Mouse (Mus musculus): ENCODE measurements around the gene Mgat4a.

GRCm38 (mm10) chr1:37474634-37475190, 66.1 kb downstream of the Mgat4a start:
- no peak for TF ChIP-seq CTCF (IDR thresholded peaks at IDR 0.05 in 2 of 3, conservative IDR thresholded peaks at IDR 0.05 in 1 of 3; ENCODE audit: control insufficient read depth in 1 of 3, insufficient read depth in 1 of 3, low read depth in 2 of 3, low read length in 3 of 3, poor library complexity in 1 of 3, severe bottlenecking in 1 of 3)
- peak in 1 of 2 experiments; percentile 46; a peak in 1 of 4 replicates for TF ChIP-seq EP300 (IDR thresholded peaks at IDR 0.05; ENCODE audit: low read depth in 1 of 2, low read length in 2 of 2)
- no peak for TF ChIP-seq GATA1 (IDR thresholded peaks at IDR 0.05; ENCODE audit: low read depth, low read length)
- no peak for TF ChIP-seq UBTF (IDR thresholded peaks at IDR 0.05; ENCODE audit: borderline replicate concordance, insufficient read depth, low read depth, low read length)
- no peak for TF ChIP-seq POLR2A (IDR thresholded peaks at IDR 0.05; ENCODE audit: control insufficient read depth in 1 of 2, insufficient read depth in 1 of 2, low read depth in 1 of 2, low read length in 2 of 2, poor library complexity in 1 of 2)
- peak; percentile 98 for TF ChIP-seq ZNF384 (IDR thresholded peaks at IDR 0.05; ENCODE audit: low read depth, low read length)
- no peak for TF ChIP-seq MAZ (IDR thresholded peaks at IDR 0.05; ENCODE audit: low read depth, low read length)
- no peak for TF ChIP-seq POLR2AphosphoS5 (IDR thresholded peaks at IDR 0.05; ENCODE audit: borderline replicate concordance, low read depth, low read length)
- no peak for TF ChIP-seq MXI1 (IDR thresholded peaks at IDR 0.05; ENCODE audit: low read depth, low read length)
- no peak for TF ChIP-seq MAX (IDR thresholded peaks at IDR 0.05; ENCODE audit: low read length)

Measured in MEL (cell line).